Mouse (Mus musculus) spleen, adult 2 months (tissue): ENCODE measurements around the gene Ddr2.

ENCODE experiments used
- CTCF ChIP-seq: fragments of 200-500 bp; IDR thresholded peaks from 2 replicates; pipeline ENCODE4 v1.5.1; 2011; ENCODE audit warnings: mild to moderate bottlenecking, inconsistent platforms; ENCODE audit not compliant: insufficient read depth, insufficient read length, insufficient replicate concordance; ENCODE audit errors: extremely low read depth
- POLR2A ChIP-seq: fragments of 200-500 bp; IDR thresholded peaks from 2 replicates; pipeline ENCODE4 v1.6.1; 2011; ENCODE audit warnings: low read depth, low read length, inconsistent platforms

GRCm38 (mm10) chr1:170034961-170035360 lies 75.6 kb downstream of the Ddr2 start:
- TF ChIP-seq POLR2A (no peak), CTCF (no peak)
